ENCODE assay signal across 9 mouse cellular contexts in genomic region chr9:64956337-64956736, GRCm38 (mm10). TPM values are rescaled to one million over a fixed set of nuclear protein-coding genes. Genes with fewer than 3 reads are reported as not detected.
DNase-seq lines count a peak whose midpoint lies in the region; ATAC-seq lines count a peak whose summit lies in the region.
"Had no signal": no experiment of that assay in that cellular context is flagged by ENCODE, and none has a peak within 500 bp of the region (broad histone marks: within the 10 kb centered on the region; RNA-seq: fewer than 3 reads in every experiment).

No protein-coding gene starts in this region.

- H3K27ac ChIP-seq in hindbrain, embryonic 12.5 days: no peak overlapping the region
- H3K27ac ChIP-seq in liver, embryonic 16.5 days (ENCODE audit: low read length): peak overlapping the region; percentile 30; the same call in 1 of the 2 replicates

- peak overlapping the region; percentile 56 for H3K4me3 ChIP-seq in erythroblast, embryonic 14.5 days (replicated peaks)
- no peak overlapping the region for H3K4me3 ChIP-seq in hindbrain, embryonic 12.5 days
- H3K4me3 ChIP-seq in liver, embryonic 16.5 days (ENCODE audit: low read depth, low read length): peak overlapping the region; percentile 42

- peaks cover 5% of the 10 kb centered on the region for H3K27me3 ChIP-seq in erythroblast, embryonic 14.5 days (ENCODE audit: control insufficient read depth)
- peaks cover 9% of the 10 kb centered on the region for H3K27me3 ChIP-seq in hindbrain, embryonic 12.5 days
- peaks cover 2% of the 10 kb centered on the region for H3K27me3 ChIP-seq in liver, embryonic 16.5 days (ENCODE audit: control insufficient read depth, insufficient read depth, low read depth, low read length)

- peaks cover 55% of the 10 kb centered on the region for H3K4me1 ChIP-seq in erythroblast, embryonic 14.5 days (ENCODE audit: control insufficient read depth)
- H3K4me1 ChIP-seq in hindbrain, embryonic 12.5 days: peaks cover 3% of the 10 kb centered on the region
- H3K4me1 ChIP-seq in liver, embryonic 16.5 days (ENCODE audit: control insufficient read depth, low read depth, low read length): peaks cover 26% of the 10 kb centered on the region

- peak; percentile 42 for DNase-seq in right cerebral cortex, postnatal 4 days
- DNase-seq in right cerebral cortex, postnatal 36 days (ENCODE audit: low spot score in 2 of 2): no peak
- DNase-seq in thymus, postnatal 10 days (ENCODE audit: low spot score in 2 of 2): peak; percentile 15 to 60
- DNase-seq in cerebellum, adult 8-10 months: no peak

- no peak for ATAC-seq in erythroblast, adult 5-6 weeks (replicated peaks; ENCODE audit: low FRiP score, poor library complexity, severe bottlenecking)
- ATAC-seq in hindbrain, embryonic 12.5 days (ENCODE audit: low FRiP score): no peak
- ATAC-seq in liver, embryonic 16.5 days (ENCODE audit: low read depth): no peak

- WGBS in hindbrain, embryonic 12.5 days: 29% methylated on average over 12 of the region's 12 CpGs
- 12% methylated on average over 12 of the region's 12 CpGs for WGBS in liver, embryonic 16.5 days (ENCODE audit: insufficient replicate concordance)

- no peak overlapping the region for H3K9ac ChIP-seq in hindbrain, embryonic 12.5 days
- peak overlapping the region; percentile 47 for H3K9ac ChIP-seq in liver, embryonic 16.5 days (ENCODE audit: low read depth, low read length)

- H3K36me3 ChIP-seq in erythroblast, embryonic 14.5 days (ENCODE audit: control insufficient read depth): no peaks in the 10 kb centered on the region
- H3K36me3 ChIP-seq in hindbrain, embryonic 12.5 days: no peaks in the 10 kb centered on the region
- H3K36me3 ChIP-seq in liver, embryonic 16.5 days (ENCODE audit: control insufficient read depth, insufficient read depth): no peaks in the 10 kb centered on the region

- peak overlapping the region; percentile 19; the same call in 1 of the 2 replicates for H3K4me2 ChIP-seq in hindbrain, embryonic 12.5 days (replicated peaks)
- peak overlapping the region; percentile 70 for H3K4me2 ChIP-seq in liver, embryonic 16.5 days (ENCODE audit: low read depth, low read length)

- H3K9me3 ChIP-seq in erythroblast, embryonic 14.5 days (ENCODE audit: control insufficient read depth, low read length): peaks cover 4% of the 10 kb centered on the region; the same call in 1 of the 2 replicates
- no peaks in the 10 kb centered on the region for H3K9me3 ChIP-seq in hindbrain, embryonic 12.5 days (replicated peaks)
- no peaks in the 10 kb centered on the region for H3K9me3 ChIP-seq in liver, embryonic 16.5 days (replicated peaks; ENCODE audit: control insufficient read depth, low read length)

RNA-seq across cellular contexts. Expression of gene Ints14, which starts 4.4 kb away (rescaled TPM):
- 3.3 and 3.8 TPM in 2 replicates for polyA plus RNA-seq in erythroblast, embryonic 14.5 days (2012)
- total RNA-seq in erythroblast, adult 5-6 weeks (2015; ENCODE audit: low replicate concordance): 10.4 and 11.7 TPM in 2 replicates
- total RNA-seq in erythroblast, adult 5-6 weeks (2017; ENCODE audit: low replicate concordance): 7.5 and 7.8 TPM in 2 replicates
- polyA plus RNA-seq in hindbrain, embryonic 12.5 days (2016; fragmentation: Nextera tagmentation; extraction: Ambion mirVana): 49.6 and 58.6 TPM in 2 replicates
- 19.1 and 20.9 TPM in 2 replicates for polyA plus RNA-seq in liver, embryonic 16.5 days (2015; fragmentation: Nextera tagmentation; extraction: Ambion mirVana)

RNA-seq across cellular contexts. Expression of gene Slc24a1, which starts 4.9 kb away (rescaled TPM):
- not detected in 2 replicates for polyA plus RNA-seq in erythroblast, embryonic 14.5 days (2012)
- not detected in 2 replicates for total RNA-seq in erythroblast, adult 5-6 weeks (2015; ENCODE audit: low replicate concordance)
- total RNA-seq in erythroblast, adult 5-6 weeks (2017; ENCODE audit: low replicate concordance): 0.68 and 0.70 TPM in 2 replicates
- 0.05 and 0.07 TPM in 2 replicates for polyA plus RNA-seq in hindbrain, embryonic 12.5 days (2016; fragmentation: Nextera tagmentation; extraction: Ambion mirVana)
- 0.05 and 0.07 TPM in 2 replicates for polyA plus RNA-seq in liver, embryonic 16.5 days (2015; fragmentation: Nextera tagmentation; extraction: Ambion mirVana)
- polyA plus RNA-seq: stomach, embryonic 14.5 days had no signal

Comparison
In these comparisons a context has a peak if more than half of its experiments do, and no peak if none do; other contexts are left out.
1. DNase-seq: peak in right cerebral cortex, postnatal 4 days (single experiment) and thymus, postnatal 10 days (2 of 2); none in right cerebral cortex, postnatal 36 days (0 of 2) and cerebellum, adult 8-10 months (single experiment).